Mouse (Mus musculus) left cerebral cortex, postnatal 14 days (tissue): ENCODE measurements around the gene Igsf21. TPM values are rescaled to one million over a fixed set of nuclear protein-coding genes. Genes with fewer than 3 reads are reported as not detected.
A peak's percentile ranks its signal among the peaks of the same experiment; 100 is the strongest.

ENCODE experiments used
- DNase-seq, 2 experiments: peaks; one replicate each; pipeline ENCODE4 v3.0.0; 2021 to 2022; ENCODE audit warnings: low spot score in 2 of 2, mixed read lengths in 1 of 2
- intact Hi-C: fragments of 180-260 bp; cut with DNase I; formaldehyde crosslinking; loops from one replicate; pipeline ENCODE4 v1.15.1; 2025
- long read RNA-seq, 2 experiments: library from polyadenylated mRNA; stranded (forward); transcript quantifications; one replicate each; pipeline ENCODE4 v2.0.0; 2021
- total RNA-seq, 2 experiments: library from RNA; stranded (reverse); gene quantifications; 2 replicates each; pipeline ENCODE4 v1.2.3; 2021

Igsf21 gene
- 100 to 1,000 TPM; 108 to 128 TPM for total RNA-seq
- long read RNA-seq, experiment 1, transcript Igsf21-201 (10 exons, 1,979 nt), result major isoform, 224 of 272 reads
- long read RNA-seq, experiment 1, partial matches to known transcripts, result 28 of 272 reads
- long read RNA-seq, experiment 1, other reads (novel, unspliced or antisense), result 20 of 272 reads
- long read RNA-seq, experiment 2, transcript Igsf21-201 (10 exons, 1,979 nt), result major isoform, 139 of 169 reads
- long read RNA-seq, experiment 2, partial matches to known transcripts, result 17 of 169 reads
- long read RNA-seq, experiment 2, other reads (novel, unspliced or antisense), result 13 of 169 reads

DNA sequence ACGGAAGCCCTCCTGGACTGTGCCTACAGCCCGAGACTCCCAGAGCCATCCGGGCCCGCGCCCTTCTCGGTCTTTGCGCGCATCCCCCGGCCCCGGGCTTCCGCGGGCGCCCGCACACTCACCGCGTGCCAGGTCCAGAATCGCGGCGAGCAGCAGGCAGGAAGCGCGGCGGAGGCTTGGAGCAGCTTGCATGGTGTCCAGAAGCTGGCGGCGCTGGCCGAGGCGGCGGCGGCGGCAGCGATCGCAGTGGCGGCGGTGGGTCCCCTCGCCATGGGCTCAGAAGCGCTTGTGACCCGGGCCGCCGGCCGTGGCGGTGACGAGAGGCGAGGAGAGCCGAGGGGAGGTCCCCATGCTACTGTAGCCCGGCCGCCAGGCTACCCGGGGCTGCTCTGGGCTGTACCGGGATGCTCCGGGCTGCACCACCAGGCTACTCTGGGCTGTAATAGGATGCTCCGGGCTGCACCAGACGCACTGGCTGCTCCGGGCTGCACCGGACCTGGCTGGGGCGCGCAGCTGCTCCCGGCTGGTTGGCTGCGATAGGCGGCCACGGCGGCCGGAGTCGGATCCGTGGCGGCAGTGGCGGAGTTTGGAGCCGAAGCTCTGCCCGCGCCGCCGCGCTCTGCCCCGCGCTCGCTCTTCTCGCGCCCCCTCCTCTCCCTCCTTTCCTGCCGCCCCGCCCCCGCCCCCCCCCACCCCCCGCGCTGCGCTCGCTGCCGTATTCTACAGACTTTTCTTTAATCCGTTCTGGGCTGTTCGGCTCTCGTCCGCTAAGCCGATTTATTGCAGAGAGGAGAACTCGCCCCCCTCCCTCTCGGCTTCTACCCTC is at the start of gene Igsf21:
Gene Igsf21, minus strand, starts transcription at position 605 of the 826 bp plus-strand sequence.
- intact Hi-C loops, result loop anchor here (5.0 to 10.0 kb wide), 6 partner anchors 94 to 428 kb away; no protein-coding TSS in a partner anchor
- DNase-seq, result peak; percentile 45 to 49

DNA sequence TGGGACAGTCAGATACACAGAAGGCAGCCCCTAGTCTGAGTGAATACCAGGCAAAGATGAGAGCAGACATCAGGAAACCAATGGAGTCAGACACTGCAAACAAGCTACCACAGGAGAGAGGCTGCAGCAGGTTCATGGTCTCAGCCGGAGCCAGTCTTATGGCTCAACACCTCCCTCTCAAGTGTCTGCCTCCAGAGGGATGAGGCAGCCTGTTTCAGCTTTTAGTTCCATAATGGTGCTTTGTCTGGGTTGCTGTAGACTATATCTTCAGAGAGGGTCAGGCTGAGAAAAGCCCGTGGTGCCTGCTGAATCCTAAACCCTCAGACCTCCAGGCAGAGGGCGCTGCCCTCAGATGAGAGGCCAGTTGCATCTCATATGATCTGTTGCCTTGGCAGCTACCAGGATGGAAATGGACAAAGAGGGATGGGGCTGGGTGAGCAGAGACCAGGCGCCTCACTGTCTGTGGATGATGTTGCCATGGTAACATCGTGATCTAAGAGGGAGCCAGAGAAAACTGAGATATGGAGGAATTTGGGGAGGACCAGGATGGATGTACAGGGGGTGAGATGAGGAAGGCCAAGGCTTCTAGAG is 39.2 kb upstream of the Igsf21 start:
- DNase-seq, result peak; percentile 51 to 71
- intact Hi-C loops, result no loop called here

DNA sequence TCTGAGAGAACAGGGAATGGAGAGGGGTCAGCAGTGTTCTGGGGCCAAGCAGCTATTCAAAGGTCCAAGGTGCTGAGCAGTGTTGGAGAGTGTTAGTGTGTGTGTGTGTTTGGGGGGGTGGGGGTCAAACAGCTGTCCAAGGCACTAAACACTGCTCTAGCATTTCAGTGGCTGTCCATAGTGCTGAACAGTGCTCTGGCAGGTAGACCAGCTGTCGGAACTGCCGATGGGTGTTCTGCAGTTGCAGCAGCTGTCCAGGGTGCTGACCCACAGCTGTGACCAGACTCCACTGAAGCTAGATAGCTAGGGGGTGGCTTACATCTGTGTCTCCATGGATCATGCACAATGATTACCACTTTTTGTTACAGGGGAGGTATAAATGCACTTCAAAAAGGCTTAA is 36.8 kb upstream of the Igsf21 start:
- intact Hi-C loops, result no loop called here
- DNase-seq, result no peak

DNA sequence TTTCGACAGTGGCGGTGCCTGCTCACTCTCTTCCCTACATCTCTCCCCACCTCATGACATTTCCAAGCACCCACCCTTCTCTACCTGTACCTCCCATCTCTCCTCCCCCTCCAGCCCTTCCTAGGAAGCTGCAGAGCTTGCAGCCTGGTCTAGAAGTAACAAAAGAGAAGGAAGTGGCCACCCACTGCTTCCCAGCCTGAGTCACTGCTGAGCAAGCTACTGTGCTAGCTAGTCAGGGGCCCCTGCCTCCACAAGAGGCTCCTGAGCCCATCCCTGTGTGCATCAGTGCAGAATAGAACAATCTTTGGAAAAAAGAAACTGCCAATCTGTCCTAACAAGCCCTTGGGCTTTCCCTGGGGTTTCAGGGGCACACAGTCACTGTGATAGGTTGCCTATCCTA is 31.7 kb upstream of the Igsf21 start:
- peak in 1 of 2 experiments; percentile 40 for DNase-seq
- intact Hi-C loops, result no loop called here

DNA sequence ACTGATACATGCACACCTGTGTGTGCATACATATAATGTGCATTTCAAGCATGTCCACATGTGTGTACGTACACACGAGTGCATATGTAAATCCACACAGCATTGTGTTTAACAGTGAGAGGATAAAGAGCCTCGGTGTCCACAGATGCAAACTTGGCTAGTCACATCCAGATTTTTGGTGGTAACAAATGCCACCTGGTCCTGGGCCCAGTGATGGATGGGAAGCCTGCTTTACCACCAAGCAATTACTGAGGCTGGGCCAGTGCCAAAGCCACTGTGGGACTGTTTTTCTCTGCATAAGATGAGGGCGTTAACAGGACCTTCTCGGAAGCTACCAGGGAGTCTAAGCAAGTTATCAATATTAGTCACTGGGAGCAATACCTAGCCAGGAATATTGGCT is 25.3 kb upstream of the Igsf21 start:
- no peak for DNase-seq
- intact Hi-C loops, result no loop called here

DNA sequence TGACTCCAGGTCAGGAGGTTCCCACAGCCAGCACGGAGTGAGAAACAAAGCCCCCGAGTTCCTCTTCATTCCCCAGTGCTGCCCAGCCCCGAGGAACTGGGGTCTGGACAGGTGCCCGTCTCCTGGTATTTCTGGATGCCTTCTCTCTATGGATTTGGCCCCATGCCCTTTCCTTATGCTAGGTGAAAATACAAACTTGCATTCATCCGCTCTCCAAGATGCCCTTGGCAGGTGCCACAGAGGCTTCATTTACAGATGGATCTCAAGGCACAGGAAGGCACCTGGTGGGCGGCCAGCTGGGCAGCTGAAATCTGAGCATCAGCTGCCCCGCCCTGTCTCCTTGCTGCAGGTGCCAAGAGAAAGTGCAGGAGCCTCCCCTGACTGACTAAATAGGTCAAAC is 23.9 kb upstream of the Igsf21 start:
- no peak for DNase-seq
- intact Hi-C loops, result no loop called here

DNA sequence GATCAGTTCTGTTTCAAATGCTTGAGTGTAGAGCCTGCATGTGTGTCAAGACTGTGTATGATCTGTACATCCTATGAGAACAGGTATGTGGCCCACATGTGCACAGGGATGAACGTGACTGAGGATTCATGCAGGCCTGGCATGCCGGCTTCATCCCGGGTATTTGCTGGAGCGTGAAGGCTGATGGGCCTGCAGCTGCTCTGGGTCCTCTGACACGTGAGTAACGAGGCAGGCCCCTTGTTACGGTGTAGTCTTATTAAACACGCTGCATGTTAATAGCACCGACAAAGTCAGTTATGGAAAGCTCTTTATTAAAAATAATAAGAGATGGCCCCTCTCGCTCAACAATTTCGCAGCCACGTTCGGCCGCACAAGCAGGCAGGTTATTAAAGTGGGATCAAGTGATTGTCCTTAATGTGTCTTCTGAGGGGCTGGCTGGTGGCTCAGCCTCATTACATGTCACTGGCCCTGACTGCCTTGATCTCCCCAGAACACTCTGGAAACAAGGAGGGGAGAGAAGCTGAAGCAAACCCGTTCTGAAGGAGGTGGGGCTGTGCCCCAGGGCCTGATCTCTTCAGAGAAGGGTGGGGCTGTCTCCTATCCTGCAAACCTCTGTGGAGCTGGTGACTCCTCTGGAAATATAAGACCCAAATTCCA is 22.7 kb upstream of the Igsf21 start:
- intact Hi-C loops, result no loop called here
- DNase-seq, result no peak

DNA sequence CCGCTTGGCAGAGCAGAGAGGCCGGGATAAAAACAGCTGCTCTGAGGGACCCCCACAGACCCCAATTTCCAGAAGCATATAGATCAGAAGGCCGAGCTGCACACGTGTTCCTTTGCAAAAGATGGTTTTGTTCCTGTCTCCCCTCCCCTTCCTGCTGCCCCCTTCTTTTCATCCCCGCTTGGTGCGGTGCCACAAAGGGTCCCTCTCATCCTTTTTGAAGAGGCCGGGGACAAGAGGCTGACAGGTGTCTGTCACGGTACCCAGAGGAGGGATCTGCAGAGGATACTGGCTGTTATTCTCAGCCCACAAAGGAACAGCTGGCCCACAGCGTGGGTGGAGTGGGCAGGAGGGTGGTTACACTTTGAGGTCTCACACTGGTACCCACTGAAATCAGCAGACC is 21.3 kb upstream of the Igsf21 start:
- DNase-seq, result no peak
- intact Hi-C loops, result no loop called here

DNA sequence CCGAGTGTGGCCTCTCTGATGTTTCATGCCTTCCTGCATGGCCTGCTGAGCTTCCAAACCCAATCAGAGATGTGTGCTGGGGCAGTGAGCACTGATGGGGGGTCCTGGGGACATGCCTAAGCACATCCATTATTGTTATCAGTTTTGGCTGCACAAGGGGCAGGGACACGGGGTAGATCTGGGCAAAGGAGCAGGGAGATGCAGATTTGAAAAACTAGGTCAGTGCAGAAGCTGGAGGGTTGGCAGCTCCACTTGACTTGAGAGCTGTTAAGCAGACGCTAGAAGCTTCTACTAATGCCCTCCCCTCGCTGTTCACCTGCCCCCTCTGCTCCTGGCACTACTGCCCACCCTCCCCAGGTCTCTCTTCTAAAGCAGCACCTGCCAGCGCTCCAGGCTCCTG is 20.5 kb upstream of the Igsf21 start:
- intact Hi-C loops, result no loop called here
- no peak for DNase-seq

DNA sequence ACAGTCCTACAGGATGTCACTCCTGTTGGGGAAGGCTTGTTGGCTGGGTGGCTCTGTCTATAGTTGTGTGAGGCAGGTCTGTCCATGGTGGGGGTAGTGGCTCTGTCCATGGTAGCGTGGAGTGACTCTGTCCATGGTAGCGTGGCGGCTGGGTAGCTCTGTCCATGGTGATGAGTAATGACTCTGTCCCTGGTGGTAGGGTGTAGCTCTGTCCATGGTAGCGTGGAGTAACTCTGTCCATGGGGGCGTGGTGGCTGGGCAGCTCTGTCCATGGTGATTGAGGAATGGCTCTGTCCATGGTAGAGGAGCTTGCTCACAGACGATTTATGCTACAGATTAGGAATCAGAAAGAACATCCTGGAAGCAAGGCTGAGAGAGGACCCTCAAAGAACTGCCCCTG is 12.4 kb upstream of the Igsf21 start:
- no peak for DNase-seq
- intact Hi-C loops, result loop anchor here (5.0 to 10.0 kb wide), 2 partner anchors 98 to 206 kb away; no protein-coding TSS in a partner anchor

DNA sequence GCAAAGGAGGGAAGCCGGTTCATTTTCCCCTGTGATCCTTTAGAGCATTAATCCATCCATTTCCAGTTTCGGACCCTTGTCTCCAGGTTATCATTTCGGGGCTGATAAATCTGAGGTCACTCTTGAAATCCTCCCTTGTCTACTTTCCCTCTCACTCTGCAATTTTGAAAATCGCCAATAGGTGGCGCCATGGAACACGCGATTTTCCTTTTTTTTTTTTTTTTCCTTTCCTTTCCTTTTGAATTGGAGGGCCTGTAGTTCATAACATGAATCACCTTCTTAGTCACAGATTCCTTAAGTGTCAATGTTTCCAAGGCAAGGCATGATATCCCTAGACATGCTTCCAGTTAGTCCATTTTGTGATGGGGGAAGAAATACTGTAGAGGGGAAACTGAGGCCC is 5.8 kb upstream of the Igsf21 start:
- DNase-seq, result peak; percentile 45 to 72
- intact Hi-C loops, result loop anchor here (5.0 to 10.0 kb wide), 2 partner anchors 120 to 212 kb away; no protein-coding TSS in a partner anchor

DNA sequence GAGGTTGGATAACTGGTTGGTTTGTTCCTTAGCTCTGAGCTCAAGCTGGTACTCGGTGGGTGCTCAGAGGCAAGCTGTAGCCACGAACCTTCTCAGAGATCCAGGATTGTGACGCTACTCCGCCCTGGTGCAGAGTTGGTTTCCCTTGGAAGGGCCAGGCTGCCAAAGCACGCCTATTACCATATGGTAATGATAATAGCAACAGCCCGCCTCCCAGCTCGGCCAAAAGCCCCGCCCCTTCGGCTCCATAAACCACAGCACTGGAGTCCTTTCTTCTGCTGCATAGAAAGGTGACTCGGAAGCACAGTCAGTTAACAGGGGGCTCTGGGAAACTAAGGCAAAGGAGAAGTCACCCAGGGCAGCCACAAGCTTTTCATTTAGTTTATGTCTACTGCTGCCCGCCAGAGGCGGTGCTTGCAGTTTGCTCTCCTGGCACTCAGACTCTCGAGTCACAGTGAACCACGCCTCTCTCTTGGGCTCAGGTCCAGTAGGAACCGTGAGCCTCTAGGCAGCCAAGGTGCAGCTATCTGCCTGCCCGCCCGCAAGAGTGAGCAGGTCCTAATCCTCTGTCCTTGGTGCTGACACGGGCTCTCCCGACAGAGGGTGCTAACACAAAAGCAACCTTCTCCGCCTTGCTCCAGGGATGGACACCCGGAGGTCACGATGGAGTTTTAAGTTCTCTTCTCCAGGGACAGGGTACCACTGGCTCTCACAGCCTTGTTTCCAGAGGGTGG is 2.6 kb upstream of the Igsf21 start:
- peak; percentile 46 to 50 for DNase-seq
- intact Hi-C loops, result loop anchor here (5.0 to 10.0 kb wide), 6 partner anchors 97 to 426 kb away; no protein-coding TSS in a partner anchor

DNA sequence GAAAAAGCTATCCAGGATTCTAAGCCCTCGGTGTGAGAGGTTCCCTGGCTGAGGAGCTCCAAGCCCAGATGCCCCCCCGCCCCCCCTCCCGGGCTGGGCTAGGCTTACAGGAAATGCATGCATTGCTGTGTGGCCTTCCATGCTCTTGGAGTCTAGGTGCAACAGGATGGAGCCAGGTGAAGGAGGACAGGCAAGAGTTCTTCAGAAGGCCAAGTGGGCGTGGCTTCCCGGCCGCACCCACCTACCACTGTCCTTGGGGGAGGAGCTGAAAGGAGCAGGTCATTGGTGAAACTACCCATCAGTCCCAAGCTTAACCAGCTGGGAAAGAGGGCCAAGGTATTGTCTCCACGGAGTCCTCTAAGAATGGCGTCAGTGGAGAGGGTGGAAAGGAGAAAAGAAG is 1.8 kb upstream of the Igsf21 start:
- intact Hi-C loops, result loop anchor here (5.0 to 10.0 kb wide), 6 partner anchors 96 to 426 kb away; no protein-coding TSS in a partner anchor
- DNase-seq, result no peak

DNA sequence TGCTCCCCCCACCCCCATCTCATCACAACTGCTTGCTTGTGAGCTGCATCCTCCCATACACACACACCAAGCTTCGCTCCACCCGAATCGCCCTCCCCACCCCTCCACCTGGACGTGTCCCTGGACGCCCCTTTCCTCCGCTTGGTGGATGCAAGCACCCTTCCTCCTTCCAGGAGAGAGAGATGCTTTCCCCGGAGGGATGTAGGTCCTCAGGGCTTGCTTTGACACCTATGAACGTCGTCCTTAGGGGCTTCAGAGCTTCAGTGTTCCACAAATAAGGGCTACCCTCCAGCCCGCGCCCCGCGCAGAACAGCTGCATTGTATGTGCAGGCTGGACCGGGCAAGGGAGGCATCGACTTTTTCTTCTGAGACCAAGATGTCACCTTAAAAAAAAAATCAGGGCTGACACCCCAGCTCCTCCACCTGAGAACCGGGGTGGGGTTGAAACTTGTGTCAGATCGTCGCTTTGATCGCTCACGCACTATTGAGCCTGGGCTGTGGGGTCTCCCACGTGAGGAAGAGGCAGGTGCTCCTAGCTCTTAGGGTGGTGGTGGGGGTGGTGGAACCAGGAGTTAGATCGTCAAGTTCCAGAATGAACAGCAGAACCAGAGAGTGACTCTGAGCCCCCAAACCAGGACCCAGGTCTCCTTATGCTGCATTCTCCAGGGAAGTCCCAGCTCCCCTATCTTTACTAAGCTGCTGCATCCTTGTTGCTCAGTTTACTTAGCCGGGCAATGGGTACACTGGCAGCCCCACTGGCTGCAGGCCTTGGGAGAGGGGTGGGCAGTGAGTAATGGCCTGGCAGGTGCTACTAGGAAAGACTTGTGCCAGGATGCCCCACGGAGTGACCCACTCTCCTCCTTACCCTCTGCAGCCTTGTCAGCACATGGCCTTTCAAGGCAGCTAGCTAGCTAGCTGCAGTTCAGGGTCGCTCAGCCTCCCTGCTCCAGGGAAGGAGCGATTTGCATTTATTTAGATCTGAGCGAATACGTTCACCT is 721 bp upstream of the Igsf21 start:
- no peak for DNase-seq
- intact Hi-C loops, result loop anchor here (5.0 to 10.0 kb wide), 6 partner anchors 95 to 427 kb away; no protein-coding TSS in a partner anchor

DNA sequence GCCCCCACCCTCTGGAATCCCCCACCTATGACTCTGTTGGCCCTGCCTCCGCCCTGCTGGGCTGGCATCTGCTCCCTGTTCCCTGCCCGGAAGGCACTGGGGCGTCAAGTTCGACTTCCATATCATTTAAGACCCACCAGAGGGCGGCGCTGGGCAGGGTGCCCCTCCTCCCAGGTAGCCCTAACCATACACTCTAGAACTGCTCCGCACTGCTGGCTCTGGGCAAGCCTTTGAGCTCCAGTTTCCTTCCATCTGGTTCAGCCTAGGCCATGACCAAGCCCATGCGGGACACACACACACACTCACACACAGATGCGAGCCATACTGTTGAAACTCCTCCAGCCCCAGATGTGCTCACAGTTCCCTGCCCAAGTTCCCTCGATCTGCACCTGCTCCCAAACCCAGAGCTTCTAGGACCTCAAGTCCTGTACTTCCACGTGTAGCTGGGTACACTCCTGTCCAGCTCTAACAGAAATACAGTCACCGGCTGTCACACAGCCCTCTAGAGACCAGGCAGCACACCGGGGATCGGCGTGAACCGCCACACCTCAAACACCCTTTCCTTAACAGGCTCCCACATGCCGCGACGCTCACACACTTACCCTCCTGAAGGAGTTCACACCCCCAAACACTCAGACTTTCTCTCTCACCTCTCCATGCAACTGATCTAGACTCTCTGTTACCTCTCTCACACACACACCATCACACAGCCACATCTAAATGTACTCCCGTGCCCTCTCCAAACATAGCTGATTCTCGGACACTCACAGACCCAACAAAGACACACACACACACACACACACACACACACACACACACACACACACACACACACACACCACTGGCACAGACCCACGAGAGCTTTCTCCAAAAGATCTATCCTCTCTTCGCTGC is 1.1 kb downstream of the Igsf21 start:
- DNase-seq, result peak; percentile 56 to 61
- intact Hi-C loops, result loop anchor here (5.0 to 10.0 kb wide), 6 partner anchors 93 to 429 kb away; no protein-coding TSS in a partner anchor

DNA sequence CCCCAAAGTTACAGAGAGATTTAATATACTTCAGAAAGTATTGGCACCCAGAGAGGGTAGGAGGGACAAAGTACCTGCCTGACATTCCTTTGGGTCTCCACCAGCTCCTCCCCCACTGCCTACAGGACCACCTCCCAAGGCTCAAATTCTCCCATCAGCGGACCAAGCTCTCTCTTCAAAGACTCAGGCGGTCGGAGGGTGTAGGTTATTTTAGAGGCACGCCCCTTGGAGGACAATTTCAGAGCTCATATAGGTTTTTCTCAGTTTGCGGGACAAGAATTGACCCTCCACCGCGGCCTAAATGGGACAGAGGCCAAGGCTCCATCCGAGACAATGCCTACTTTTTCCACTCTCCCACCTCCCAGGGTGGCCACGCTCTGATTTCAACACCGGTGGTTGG is 1.7 kb downstream of the Igsf21 start:
- intact Hi-C loops, result loop anchor here (5.0 to 10.0 kb wide), 6 partner anchors 93 to 430 kb away; no protein-coding TSS in a partner anchor
- DNase-seq, result no peak
